Mouse (Mus musculus) midbrain, postnatal 0 days (tissue): ENCODE data around the gene Gm4707. TPM values are rescaled to one million over a fixed set of nuclear protein-coding genes. Genes with fewer than 3 reads are reported as not detected.
"Not testable (repeated sequence)": the region's sequence is repeated elsewhere in the genome, so short reads cannot be mapped to it uniquely, and the experiment has no call there.

ENCODE experiments used
- ATAC-seq: fragments of 200-750 bp; cut with Nextera tagmentation; 2 replicates; pipeline ENCODE4 v1.8.0; 2017; ENCODE audit warnings: moderate number of reproducible peaks, mild to moderate bottlenecking, moderate TSS enrichment, moderate library complexity; ENCODE audit not compliant: low FRiP score
- DNase-seq: peaks from one replicate; pipeline ENCODE4 v3.0.0-alpha.2; 2015; ENCODE audit warnings: low spot score
- H3K27ac ChIP-seq: fragments of 300-500 bp; sonication (generic); 2 replicates; pipeline ENCODE4 v1.5.1; 2014; ENCODE audit warnings: low read depth, mild to moderate bottlenecking, low read length, mixed read lengths
- H3K27me3 ChIP-seq: fragments of 300-500 bp; sonication (generic); 2 replicates; pipeline ENCODE4 v1.6.1; 2014; ENCODE audit warnings: low read length, control low read depth, mixed read lengths; ENCODE audit not compliant: insufficient read depth
- H3K36me3 ChIP-seq: fragments of 300-500 bp; sonication (generic); 2 replicates; pipeline ENCODE4 v1.6.1; 2014; ENCODE audit warnings: low read length, control low read depth, mixed read lengths; ENCODE audit not compliant: insufficient read depth
- H3K4me1 ChIP-seq: fragments of 300-500 bp; sonication (generic); 2 replicates; pipeline ENCODE4 v1.6.1; 2014; ENCODE audit warnings: mild to moderate bottlenecking, control low read depth, antibody characterized with exemption, low read length, mixed read lengths; ENCODE audit not compliant: insufficient read depth
- H3K4me2 ChIP-seq: fragments of 300-500 bp; sonication (generic); 2 replicates; pipeline ENCODE4 v1.6.1; 2014; ENCODE audit warnings: low read depth, mild to moderate bottlenecking, low read length, mixed read lengths; ENCODE audit not compliant: poor library complexity, severe bottlenecking
- H3K4me3 ChIP-seq: fragments of 300-500 bp; sonication (generic); 2 replicates; pipeline ENCODE4 v1.5.1; 2014; ENCODE audit warnings: low read depth, mild to moderate bottlenecking, low read length, moderate library complexity
- H3K9ac ChIP-seq: fragments of 300-500 bp; sonication (generic); replicated peaks from 2 replicates; pipeline ENCODE4 v1.6.1; 2014; ENCODE audit warnings: mild to moderate bottlenecking, low read length, moderate library complexity, mixed read lengths; ENCODE audit not compliant: poor library complexity, severe bottlenecking
- H3K9me3 ChIP-seq: fragments of 300-500 bp; sonication (generic); 2 replicates; pipeline ENCODE4 v1.6.1; 2016; ENCODE audit warnings: low read length, control low read depth
- CTCF ChIP-seq: IDR thresholded peaks from 2 replicates; pipeline ENCODE4 v1.5.1; 2016; ENCODE audit warnings: antibody characterized with exemption, mild to moderate bottlenecking
- WGBS: fragments of 180-500 bp; shearing (Covaris S2); extraction: QIAGEN DNeasy Blood & Tissue Kit; methylation state at CpG from one replicate; pipeline ENCODE4 v1.1.7; 2014; 5-methylcytosine and 5-hydroxymethylcytosine counted together
- polyA plus RNA-seq: library from polyadenylated mRNA; unstranded; fragments of >200 nt; fragmentation: Nextera tagmentation; extraction: Ambion mirVana; gene quantifications from 2 replicates; pipeline ENCODE4 v1.2.1, GENCODE M21; 2015
- total RNA-seq: library from RNA; depleted of rRNA; stranded (reverse); fragments of >200 nt; gene quantifications from 2 replicates; pipeline ENCODE4 v1.2.3, GENCODE M21; 2014

Gene Gm4707
- total and polyA plus RNA-seq, 2 experiments from 2014 or later = 2.4 to 40.7 TPM

- WGBS = 98% methylated on average over 6 of the region's 6 CpGs
- Histone ChIP-seq H3K4me3 (no peak overlapping the region), H3K36me3 (peaks cover 10% of the 10 kb centered on the region)
These were observed 14.5 kb downstream of the Gm4707 start for GRCm38 (mm10) chr17:71445191-71445590.

GRCm38 (mm10) chr17:71444718-71445117 lies 15.0 kb downstream of the Gm4707 start:
- DNase-seq (no peak), ATAC-seq (no peak)
- peaks cover 10% of the 10 kb centered on the region for H3K36me3 ChIP-seq
- H3K4me3 ChIP-seq = no peak overlapping the region
- no peak overlapping the region for H3K9ac ChIP-seq
- no peaks in the 10 kb centered on the region for H3K9me3 ChIP-seq
- no peaks in the 10 kb centered on the region for H3K4me1 ChIP-seq
- 92% methylated on average over 2 of the region's 2 CpGs for whole genome bisulfite sequencing
- no peak overlapping the region for H3K27ac ChIP-seq
- 0 out of 2 replicates have a peak, but pooled peaks have one; percentile 35 for TF ChIP-seq CTCF
- H3K4me2 ChIP-seq = no peak overlapping the region
- H3K27me3 ChIP-seq = no peaks in the 10 kb centered on the region

More at GRCm38 (mm10) chr17:71445191-71445590, 14.5 kb downstream of the Gm4707 start:
- H3K27ac ChIP-seq = no peak overlapping the region
- TF ChIP-seq CTCF = no peak
- no peaks in the 10 kb centered on the region for H3K9me3 ChIP-seq
- H3K27me3 ChIP-seq = no peaks in the 10 kb centered on the region
- no peak overlapping the region for H3K9ac ChIP-seq
- DNase-seq (no peak), ATAC-seq (no peak)
- no peak overlapping the region for H3K4me2 ChIP-seq
- H3K4me1 ChIP-seq = no peaks in the 10 kb centered on the region

- 92% methylated on average over 3 of the region's 3 CpGs for WGBS
- H3K4me2 ChIP-seq = no peak overlapping the region
- no peak for DNase-seq
These were observed 15.6 kb downstream of the Gm4707 start for GRCm38 (mm10) chr17:71444126-71444525.

GRCm38 (mm10) chr17:71443273-71443672 lies 16.4 kb downstream of the Gm4707 start:
- Histone ChIP-seq H3K4me2 (no peak overlapping the region), H3K9me3 (no peaks in the 10 kb centered on the region), H3K4me1 (no peaks in the 10 kb centered on the region), H3K4me3 (no peak overlapping the region), H3K27ac (no peak overlapping the region), H3K36me3 (peaks cover 10% of the 10 kb centered on the region), H3K9ac (no peak overlapping the region), H3K27me3 (no peaks in the 10 kb centered on the region)
- no peak for ATAC-seq
- TF ChIP-seq CTCF = no peak
- no peak for DNase-seq
- 91% methylated on average over 6 of the region's 6 CpGs for WGBS

More at GRCm38 (mm10) chr17:71444126-71444525, 15.6 kb downstream of the Gm4707 start:
- Histone ChIP-seq H3K4me3 (no peak overlapping the region), H3K27ac (no peak overlapping the region), H3K36me3 (peaks cover 10% of the 10 kb centered on the region), H3K27me3 (no peaks in the 10 kb centered on the region), H3K4me1 (no peaks in the 10 kb centered on the region), H3K9me3 (no peaks in the 10 kb centered on the region), H3K9ac (no peak overlapping the region)
- no peak for TF ChIP-seq CTCF
- ATAC-seq = no peak

- not testable (repeated sequence) for H3K9me3 ChIP-seq, H3K27me3 ChIP-seq, H3K4me3 ChIP-seq, H3K4me2 ChIP-seq, DNase-seq, H3K9ac ChIP-seq, H3K4me1 ChIP-seq, ATAC-seq, H3K27ac ChIP-seq
- 97% methylated on average over 2 of the region's 2 CpGs for WGBS
- peaks cover 33% of the 10 kb centered on the region for H3K36me3 ChIP-seq
These were observed 37.2 kb downstream of the Gm4707 start for GRCm38 (mm10) chr17:71422502-71422901.

- not testable (repeated sequence) for H3K4me3 ChIP-seq, DNase-seq, ATAC-seq, H3K27me3 ChIP-seq, H3K9ac ChIP-seq, H3K27ac ChIP-seq, H3K4me1 ChIP-seq, H3K4me2 ChIP-seq, H3K9me3 ChIP-seq
- 84% methylated on average over 5 of the region's 5 CpGs for WGBS
- H3K36me3 ChIP-seq = peaks cover 20% of the 10 kb centered on the region
These were observed 40.3 kb downstream of the Gm4707 start for GRCm38 (mm10) chr17:71419448-71419847.
